Mouse (Mus musculus) CH12.LX (cell line): ENCODE measurements around the gene Cacng6. TPM values are rescaled to one million over a fixed set of nuclear protein-coding genes. Genes with fewer than 3 reads are reported as not detected.

Experiments used
- DNase-seq: peaks from one replicate; pipeline ENCODE4 v3.0.0-alpha.2; 2013; ENCODE audit errors: extremely low read depth
- H3K27ac ChIP-seq: 2 replicates; pipeline ENCODE4 v1.5.1; 2012; ENCODE audit warnings: low read depth, mild to moderate bottlenecking, control low read depth, moderate library complexity; ENCODE audit not compliant: insufficient read depth
- H3K27me3 ChIP-seq: replicated peaks from 2 replicates; pipeline ENCODE3; 2012; ENCODE audit warnings: inconsistent platforms
- H3K36me3 ChIP-seq, 2 experiments: replicated peaks in 1 of 2; 2 replicates each; pipeline versions ENCODE3 to v1.6.1; 2012; ENCODE audit warnings: inconsistent platforms in 1 of 2, low read length in 1 of 2, mild to moderate bottlenecking in 1 of 2, mixed read lengths in 1 of 2, moderate library complexity in 1 of 2; ENCODE audit not compliant: control insufficient read depth in 1 of 2, insufficient read depth in 1 of 2
- H3K4me1 ChIP-seq, 2 experiments: 2 replicates each; pipeline ENCODE4 v1.6.1; 2012; ENCODE audit warnings: inconsistent platforms in 1 of 2, moderate library complexity in 1 of 2; ENCODE audit not compliant: insufficient read depth in 2 of 2, control insufficient read depth in 1 of 2
- H3K4me2 ChIP-seq: 2 replicates; pipeline ENCODE4 v1.6.1; 2012; ENCODE audit warnings: low read depth, mild to moderate bottlenecking, control low read depth; ENCODE audit not compliant: poor library complexity, insufficient read depth, severe bottlenecking
- H3K4me3 ChIP-seq, 3 experiments: fragments of 150-350 bp in 1 of 3; sonication (generic) in 1 of 3; replicated peaks in 1 of 3; 2 replicates each; pipeline versions ENCODE3 to v1.5.1; 2011 to 2012; ENCODE audit warnings: low read depth in 2 of 3, low read length in 2 of 3, mild to moderate bottlenecking in 2 of 3, moderate library complexity in 2 of 3, control low read depth in 1 of 3, improper control_type of control experiment in 1 of 3, inconsistent platforms in 1 of 3, mixed read lengths in 1 of 3; ENCODE audit not compliant: poor library complexity in 1 of 3
- H3K79me2 ChIP-seq: replicated peaks from 2 replicates; pipeline ENCODE4 v1.6.1; 2012; ENCODE audit warnings: mild to moderate bottlenecking, moderate library complexity; ENCODE audit not compliant: control insufficient read depth, poor library complexity, insufficient read depth, severe bottlenecking; ENCODE audit errors: extremely low read depth
- H3K9ac ChIP-seq: 2 replicates; pipeline ENCODE4 v1.6.1; 2012; ENCODE audit warnings: low read depth, mild to moderate bottlenecking, control low read depth, moderate library complexity; ENCODE audit not compliant: insufficient read depth
- H3K9me3 ChIP-seq: replicated peaks from 2 replicates; pipeline ENCODE3; 2012; ENCODE audit warnings: low read length, inconsistent platforms, mixed read lengths
- E2F4 ChIP-seq: IDR thresholded peaks from 2 replicates; pipeline ENCODE4 v1.6.1; 2011; ENCODE audit warnings: low read depth, low read length, improper control_type of control experiment; ENCODE audit not compliant: insufficient replicate concordance
- EP300 ChIP-seq: IDR thresholded peaks from 2 replicates; pipeline ENCODE4 v1.6.1; 2011; ENCODE audit warnings: low read length, improper control_type of control experiment
- ETS1 ChIP-seq: conservative IDR thresholded peaks from 2 replicates; pipeline ENCODE4 v1.6.1; 2012; ENCODE audit warnings: low read depth, mild to moderate bottlenecking, inconsistent platforms, low read length, improper control_type of control experiment, moderate library complexity
- HCFC1 ChIP-seq: IDR thresholded peaks from 2 replicates; pipeline ENCODE4 v1.6.1; 2012; ENCODE audit warnings: low read depth, mild to moderate bottlenecking, inconsistent platforms, low read length, improper control_type of control experiment
- JUN ChIP-seq: IDR thresholded peaks from 2 replicates; pipeline ENCODE4 v1.6.1; 2011; ENCODE audit warnings: low read depth, mild to moderate bottlenecking, low read length, improper control_type of control experiment, moderate library complexity; ENCODE audit not compliant: insufficient read depth
- MAFK ChIP-seq: IDR thresholded peaks from 2 replicates; pipeline ENCODE4 v1.6.1; 2011; ENCODE audit warnings: low read length, improper control_type of control experiment; ENCODE audit not compliant: insufficient replicate concordance
- MEF2A ChIP-seq: IDR thresholded peaks from 2 replicates; pipeline ENCODE4 v1.6.1; 2014; ENCODE audit warnings: low read depth, mild to moderate bottlenecking, inconsistent platforms, low read length, improper control_type of control experiment, borderline replicate concordance
- PAX5 ChIP-seq: IDR thresholded peaks from 2 replicates; pipeline ENCODE4 v1.6.1; 2012; ENCODE audit warnings: low read length, inconsistent platforms, mixed read lengths
- POLR2A ChIP-seq: IDR thresholded peaks from 2 replicates; pipeline ENCODE4 v1.6.1; 2011; ENCODE audit warnings: low read depth, mild to moderate bottlenecking, improper control_type of control experiment, low read length
- RAD21 ChIP-seq: IDR thresholded peaks from 2 replicates; pipeline ENCODE4 v1.6.1; 2011; ENCODE audit warnings: low read depth, mild to moderate bottlenecking, low read length, improper control_type of control experiment, moderate library complexity
- SIN3A ChIP-seq: IDR thresholded peaks from 2 replicates; pipeline ENCODE4 v1.6.1; 2012; ENCODE audit warnings: low read length, improper control_type of control experiment, inconsistent platforms
- UBTF ChIP-seq: IDR thresholded peaks from 2 replicates; pipeline ENCODE4 v1.6.1; 2012; ENCODE audit warnings: low read depth, mild to moderate bottlenecking, inconsistent platforms, low read length, improper control_type of control experiment, moderate library complexity
- USF1 ChIP-seq: IDR thresholded peaks from 2 replicates; pipeline ENCODE4 v1.6.1; 2014; ENCODE audit warnings: low read depth, mild to moderate bottlenecking, inconsistent platforms, low read length, improper control_type of control experiment
- ZC3H11A ChIP-seq: IDR thresholded peaks from 2 replicates; pipeline ENCODE4 v1.6.1; 2012; ENCODE audit warnings: low read depth, mild to moderate bottlenecking, inconsistent platforms, low read length, improper control_type of control experiment
- ZNF384 ChIP-seq: IDR thresholded peaks from 2 replicates; pipeline ENCODE4 v1.6.1; 2012; ENCODE audit warnings: low read depth, low read length, improper control_type of control experiment, inconsistent platforms
- dilution Hi-C: fragments of 300-500 bp; cut with MboI; formaldehyde crosslinking; loops from 2 replicates; pipeline ENCODE4 v1.14.3; 2020; ENCODE audit warnings: low sequenced_read_pairs; ENCODE audit not compliant: extremely low pct_unique_long_range_greater_than_20kb, extremely low pct_ligation_motif_present
- in situ Hi-C: fragments of 300-500 bp; cut with MboI; formaldehyde crosslinking; loops from 3 replicates; pipeline ENCODE4 v1.14.3; 2019; ENCODE audit warnings: low sequenced_read_pairs, low pct_ligation_motif_present, low pct_unique_long_range_greater_than_20kb, mixed read lengths
- polyA plus RNA-seq: library from polyadenylated mRNA; unstranded; fragments of >175 nt; gene quantifications from 2 replicates; pipeline ENCODE4 v1.2.1, GENCODE M21; 2012; ENCODE audit warnings: low read depth; ENCODE audit not compliant: insufficient read length
- total RNA-seq, 2 experiments: library from RNA; depleted of rRNA; stranded (reverse); fragments of 300-350 nt in 1 of 2; fragments of >200 nt in 1 of 2; gene quantifications; 2 replicates each; pipeline ENCODE4 v1.2.3; 2012 to 2014

Cacng6 gene
- total and polyA plus RNA-seq, 3 experiments: not detected

DNA sequence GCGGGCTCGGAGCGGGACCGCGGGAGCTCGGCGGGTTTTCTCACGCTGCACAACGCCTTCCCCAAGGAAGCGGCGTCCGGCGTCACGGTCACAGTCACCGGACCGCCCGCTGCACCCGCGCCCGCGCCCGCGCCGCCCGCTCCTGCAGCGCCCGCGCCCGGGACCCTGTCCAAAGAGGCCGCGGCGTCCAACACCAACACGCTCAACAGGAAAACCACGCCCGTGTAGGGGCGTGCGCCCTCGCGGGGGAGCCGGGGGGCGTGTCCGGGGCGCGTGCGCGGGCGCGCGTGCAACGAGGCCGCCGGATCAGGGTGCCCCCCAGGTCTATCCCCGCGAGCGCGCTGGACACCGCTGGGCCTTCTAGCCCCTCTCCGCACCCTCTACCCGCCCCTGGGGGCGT lies 8.6 kb upstream of the Cacng6 start:
- Histone ChIP-seq H3K79me2 (no peaks in the 10 kb centered on the region), H3K27me3 (no peaks in the 10 kb centered on the region), H3K4me1 (peaks cover 0 to 13% of the 10 kb centered on the region in 2 experiments; a peak in 2 of 4 replicates), H3K4me2 (no peak overlapping the region), H3K36me3 (peaks cover 5 to 31% of the 10 kb centered on the region in 2 experiments), H3K9me3 (peaks cover 12% of the 10 kb centered on the region), H3K4me3 (no peak overlapping the region), H3K9ac (no peak overlapping the region), H3K27ac (no peak overlapping the region)
- in situ Hi-C loops: no loop called here
- dilution Hi-C loops: no loop called here
- DNase-seq: no peak
- TF ChIP-seq ETS1 (no peak), USF1 (no peak)

DNA sequence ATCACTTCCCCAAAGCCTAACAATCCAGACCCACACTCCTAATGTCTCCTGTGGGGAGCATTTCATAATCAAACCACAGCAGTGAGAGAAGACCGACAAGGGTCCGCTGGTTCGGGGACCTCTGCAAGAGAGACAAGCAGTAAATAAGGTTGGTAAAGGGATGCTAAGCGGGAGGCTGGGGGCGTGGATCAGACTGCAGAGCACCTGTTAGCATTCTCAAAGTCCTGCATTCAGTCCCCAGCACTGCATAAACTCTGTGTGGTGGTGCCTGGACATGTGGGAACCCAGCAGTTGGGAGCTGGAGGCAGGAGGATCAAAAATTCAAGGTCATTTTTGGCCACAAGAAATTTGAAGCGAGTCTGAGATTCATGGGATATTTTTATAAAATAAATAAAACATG lies 4.1 kb upstream of the Cacng6 start:
- no peak for DNase-seq
- Histone ChIP-seq H3K4me2 (no peak overlapping the region), H3K4me1 (peaks cover 0 to 4% of the 10 kb centered on the region in 2 experiments; a peak in 1 of 4 replicates), H3K9me3 (peaks cover 2% of the 10 kb centered on the region), H3K27me3 (no peaks in the 10 kb centered on the region), H3K27ac (no peak overlapping the region), H3K36me3 (peaks cover under 1 to 11% of the 10 kb centered on the region in 2 experiments), H3K79me2 (no peaks in the 10 kb centered on the region), H3K9ac (no peak overlapping the region), H3K4me3 (no peak overlapping the region)
- no peak for TF ChIP-seq JUN
- TF ChIP-seq MEF2A: no peak
- no peak for TF ChIP-seq POLR2A
- TF ChIP-seq PAX5: no peak
- TF ChIP-seq EP300: no peak
- no peak for TF ChIP-seq HCFC1
- no peak for TF ChIP-seq ZC3H11A
- no peak for TF ChIP-seq ETS1
- TF ChIP-seq RAD21: no peak
- TF ChIP-seq E2F4: no peak
- TF ChIP-seq SIN3A: no peak
- TF ChIP-seq ZNF384: no peak
- TF ChIP-seq MAFK: no peak
- TF ChIP-seq UBTF: no peak
- dilution Hi-C loops: no loop called here
- in situ Hi-C loops: no loop called here
